Mouse (Mus musculus): Measurements from ENCODE around the gene St3gal6.

The St3gal6 gene

GRCm38 (mm10) chr16:58523972-58524850, at the start of gene St3gal6:
Gene St3gal6, minus strand, starts transcription at chr16:58524243.
- in situ Hi-C loops (cut with MboI; ENCODE audit: unreplicated experiment in 2 of 2), result loop anchor here (5.0 to 25.0 kb wide), 3 partner anchors 98 to 787 kb away; no protein-coding TSS in a partner anchor

GRCm38 (mm10) chr16:58570694-58571264, 46.7 kb upstream of the St3gal6 start:
- in situ Hi-C loops (cut with MboI; ENCODE audit: unreplicated experiment in 2 of 2), result no loop called here

GRCm38 (mm10) chr16:58561196-58561595, 37.2 kb upstream of the St3gal6 start:
- in situ Hi-C loops (cut with MboI; ENCODE audit: unreplicated experiment in 2 of 2), result no loop called here

DNA sequence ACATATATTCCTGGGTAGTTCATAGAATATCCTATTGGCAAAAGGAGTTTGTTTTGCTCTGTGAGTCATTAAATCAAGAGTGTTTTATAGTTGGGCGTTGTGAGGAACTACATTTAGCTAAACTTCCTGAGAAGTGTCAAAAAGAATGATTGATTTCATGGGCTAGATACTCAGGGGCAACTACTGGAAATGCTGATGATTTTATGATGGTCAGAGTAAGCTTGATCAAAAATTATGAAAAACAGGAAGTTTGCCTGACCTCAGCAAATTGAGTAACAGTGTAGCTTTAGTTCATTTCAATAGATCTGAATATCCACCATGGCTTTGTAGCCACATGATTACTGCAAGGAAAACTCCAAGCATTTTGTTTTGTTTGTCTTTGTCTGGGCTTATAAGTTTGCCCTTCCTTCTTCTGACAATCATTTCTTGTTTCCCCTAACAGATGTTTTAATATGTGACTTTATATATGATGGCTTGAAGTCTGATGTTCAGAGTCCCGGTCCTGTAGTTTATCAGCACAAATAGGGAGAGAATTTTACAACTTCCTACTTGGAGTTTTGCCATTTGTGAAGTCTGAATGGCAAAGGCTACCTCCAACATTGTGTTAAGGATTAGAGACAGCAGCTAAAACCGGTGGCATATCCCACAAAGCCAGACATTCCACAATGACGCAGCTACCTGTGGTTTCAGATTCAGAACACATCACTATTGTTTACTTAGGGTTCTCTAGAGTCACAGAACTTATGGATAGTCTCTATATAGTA, 32.2 kb upstream of the St3gal6 start:
- in situ Hi-C loops (cut with MboI; ENCODE audit: unreplicated experiment in 2 of 2), result no loop called here

DNA sequence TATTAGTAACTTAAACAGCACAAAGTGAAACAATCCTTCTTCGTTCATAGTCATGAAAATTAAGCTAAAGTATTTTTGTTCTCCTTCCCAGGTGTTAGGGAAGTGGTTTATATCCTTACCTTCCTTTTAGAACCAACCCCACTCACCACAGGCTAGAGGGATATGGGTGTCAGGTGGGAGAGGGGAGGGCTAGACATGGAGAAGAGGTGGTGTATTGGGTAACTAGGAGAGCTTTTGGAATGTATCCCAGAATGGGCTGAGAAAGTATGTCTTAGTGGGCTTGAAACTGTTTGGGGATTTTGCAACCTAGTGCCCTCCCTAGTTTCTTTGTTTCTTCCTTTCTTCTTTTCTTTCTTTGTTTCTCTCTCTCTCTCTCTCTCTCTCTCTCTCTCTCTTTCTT, 30.6 kb upstream of the St3gal6 start:
- in situ Hi-C loops (cut with MboI; ENCODE audit: unreplicated experiment in 2 of 2), result no loop called here

DNA sequence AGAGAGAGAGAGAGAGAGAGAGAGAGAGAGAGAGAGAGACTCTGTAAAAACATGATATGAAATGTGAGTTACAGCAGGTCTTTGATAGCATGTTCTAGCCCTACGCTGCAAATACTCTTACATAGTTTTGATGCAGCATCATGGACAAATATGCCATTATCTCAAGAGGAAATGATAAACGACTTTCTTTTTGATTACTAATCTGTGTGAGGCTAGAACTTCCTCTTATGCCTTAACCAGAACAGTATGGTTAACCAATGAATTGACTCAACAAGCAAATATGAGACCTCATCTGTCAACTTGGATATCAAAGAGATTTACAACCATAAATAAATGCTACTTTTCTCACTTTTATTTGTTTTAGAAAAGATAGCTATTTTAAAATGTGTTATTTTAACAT, 24.0 kb upstream of the St3gal6 start:
- in situ Hi-C loops (cut with MboI; ENCODE audit: unreplicated experiment in 2 of 2), result no loop called here

GRCm38 (mm10) chr16:58546128-58546527, 22.1 kb upstream of the St3gal6 start:
- in situ Hi-C loops (cut with MboI; ENCODE audit: unreplicated experiment in 2 of 2), result no loop called here

DNA sequence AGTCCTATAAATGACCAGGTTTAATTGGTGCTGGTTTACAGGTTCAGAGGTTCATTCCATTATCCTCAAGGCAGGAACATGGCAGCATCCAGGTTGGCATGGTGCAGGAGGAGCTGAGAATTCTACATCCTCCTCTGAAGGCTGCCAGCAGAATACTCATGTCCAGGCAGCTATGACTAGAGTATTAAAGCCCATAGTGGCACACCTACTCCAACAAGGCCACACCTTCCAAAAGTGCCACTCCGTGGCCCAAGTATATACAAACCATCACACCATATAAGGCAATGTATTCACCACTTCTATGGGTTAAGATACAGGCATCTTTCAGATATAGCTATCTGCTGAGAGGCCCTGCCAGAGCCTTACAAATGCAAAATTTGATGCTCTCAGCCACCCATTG, 15.4 kb upstream of the St3gal6 start:
- in situ Hi-C loops (cut with MboI; ENCODE audit: unreplicated experiment in 2 of 2), result no loop called here

- in situ Hi-C loops (cut with MboI; ENCODE audit: unreplicated experiment in 2 of 2), result no loop called here
Measured at GRCm38 (mm10) chr16:58539011-58539410, 15.0 kb upstream of the St3gal6 start.

- in situ Hi-C loops (cut with MboI; ENCODE audit: unreplicated experiment in 2 of 2), result no loop called here
Measured at GRCm38 (mm10) chr16:58536076-58536475, 12.0 kb upstream of the St3gal6 start.

GRCm38 (mm10) chr16:58535236-58535635, 11.2 kb upstream of the St3gal6 start:
- in situ Hi-C loops (cut with MboI; ENCODE audit: unreplicated experiment in 2 of 2), result no loop called here

GRCm38 (mm10) chr16:58534245-58535142, 10.5 kb upstream of the St3gal6 start:
- in situ Hi-C loops (cut with MboI; ENCODE audit: unreplicated experiment in 2 of 2), result no loop called here

DNA sequence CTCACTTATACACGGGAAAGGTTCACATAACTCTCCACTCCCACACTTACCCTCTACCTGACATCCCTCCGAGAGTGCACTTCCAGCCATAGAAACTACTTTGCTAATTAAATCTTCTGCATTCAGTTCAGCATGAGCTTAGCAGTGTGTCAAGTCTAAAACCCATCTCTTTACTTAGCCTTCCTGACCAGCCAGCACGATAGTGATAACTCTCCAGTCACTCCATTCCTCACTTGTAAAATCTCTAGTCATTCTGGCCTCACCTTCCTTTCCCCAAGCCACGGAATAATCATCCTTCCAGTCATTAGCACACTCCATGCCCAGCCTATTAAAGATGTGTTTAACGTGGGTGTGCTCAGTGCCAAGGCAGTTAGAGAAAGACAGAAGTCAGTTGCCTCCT, 9.7 kb upstream of the St3gal6 start:
- in situ Hi-C loops (cut with MboI; ENCODE audit: unreplicated experiment in 2 of 2), result no loop called here

DNA sequence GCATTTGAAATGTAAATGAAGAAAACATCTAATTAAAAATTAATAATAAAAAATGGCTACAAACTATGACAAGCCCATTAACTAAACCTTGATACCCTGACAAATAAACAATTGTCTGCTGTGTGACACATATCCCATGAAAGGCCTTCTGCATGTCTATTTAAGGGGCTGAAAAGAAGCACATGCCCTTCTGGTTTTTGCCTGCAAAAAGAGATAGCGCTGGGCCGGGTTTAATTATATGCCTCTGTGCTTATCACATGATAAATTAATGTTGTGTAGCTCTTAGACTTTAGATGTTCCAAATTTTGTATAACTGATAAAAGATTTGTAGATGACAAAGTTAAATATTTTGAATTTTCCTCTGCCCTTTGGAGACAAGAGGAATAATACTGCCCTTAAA, 9.2 kb upstream of the St3gal6 start:
- in situ Hi-C loops (cut with MboI; ENCODE audit: unreplicated experiment in 2 of 2), result no loop called here

GRCm38 (mm10) chr16:58532511-58532910, 8.5 kb upstream of the St3gal6 start:
- in situ Hi-C loops (cut with MboI; ENCODE audit: unreplicated experiment in 2 of 2), result no loop called here

GRCm38 (mm10) chr16:58527817-58528216, 3.8 kb upstream of the St3gal6 start:
- in situ Hi-C loops (cut with MboI; ENCODE audit: unreplicated experiment in 2 of 2), result loop anchor here in 1 of 2 experiments (10.0 kb wide), 1 partner anchor 97 kb away; no protein-coding TSS in a partner anchor

DNA sequence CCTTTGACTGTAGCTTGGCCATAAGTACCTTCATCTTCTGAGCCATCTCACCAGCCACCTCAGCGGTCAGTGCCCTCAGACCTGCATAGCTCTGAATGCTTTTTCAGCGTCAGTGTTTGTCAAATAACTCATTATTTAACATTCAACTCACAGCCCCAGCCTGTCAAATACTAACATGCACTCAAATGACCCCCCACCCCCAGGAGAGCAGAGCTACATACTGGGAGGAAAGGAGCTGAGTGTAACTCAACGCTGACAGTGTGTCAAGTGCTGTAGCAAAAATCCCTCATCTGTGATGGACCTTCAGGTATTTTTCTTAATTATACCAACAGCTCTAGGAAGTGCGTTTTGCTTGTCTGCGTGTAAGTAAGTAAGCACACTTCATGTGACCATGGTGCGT, 2.7 kb upstream of the St3gal6 start:
- in situ Hi-C loops (cut with MboI; ENCODE audit: unreplicated experiment in 2 of 2), result loop anchor here in 1 of 2 experiments (10.0 kb wide), 1 partner anchor 98 kb away; no protein-coding TSS in a partner anchor

DNA sequence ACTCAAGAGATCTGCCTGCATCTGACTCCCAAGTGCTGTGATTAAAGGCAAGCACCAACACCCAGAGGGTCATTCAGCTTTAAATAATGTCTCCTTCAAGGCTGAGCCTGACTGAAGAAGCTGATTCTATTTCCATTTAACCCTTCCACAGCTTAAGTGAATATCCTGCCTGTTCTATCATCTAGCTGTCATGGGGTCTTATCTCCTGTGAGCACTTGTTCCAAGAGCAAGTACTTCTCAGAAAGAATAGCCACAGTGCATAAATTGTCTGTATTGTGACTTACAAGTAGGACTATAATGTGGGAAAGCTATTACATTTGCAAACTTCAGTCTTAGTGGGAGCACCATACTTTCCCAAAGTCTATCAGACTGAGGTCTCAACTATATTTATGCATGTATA, 1.8 kb upstream of the St3gal6 start:
- in situ Hi-C loops (cut with MboI; ENCODE audit: unreplicated experiment in 2 of 2), result loop anchor here in 1 of 2 experiments (10.0 kb wide), 1 partner anchor 99 kb away; no protein-coding TSS in a partner anchor

DNA sequence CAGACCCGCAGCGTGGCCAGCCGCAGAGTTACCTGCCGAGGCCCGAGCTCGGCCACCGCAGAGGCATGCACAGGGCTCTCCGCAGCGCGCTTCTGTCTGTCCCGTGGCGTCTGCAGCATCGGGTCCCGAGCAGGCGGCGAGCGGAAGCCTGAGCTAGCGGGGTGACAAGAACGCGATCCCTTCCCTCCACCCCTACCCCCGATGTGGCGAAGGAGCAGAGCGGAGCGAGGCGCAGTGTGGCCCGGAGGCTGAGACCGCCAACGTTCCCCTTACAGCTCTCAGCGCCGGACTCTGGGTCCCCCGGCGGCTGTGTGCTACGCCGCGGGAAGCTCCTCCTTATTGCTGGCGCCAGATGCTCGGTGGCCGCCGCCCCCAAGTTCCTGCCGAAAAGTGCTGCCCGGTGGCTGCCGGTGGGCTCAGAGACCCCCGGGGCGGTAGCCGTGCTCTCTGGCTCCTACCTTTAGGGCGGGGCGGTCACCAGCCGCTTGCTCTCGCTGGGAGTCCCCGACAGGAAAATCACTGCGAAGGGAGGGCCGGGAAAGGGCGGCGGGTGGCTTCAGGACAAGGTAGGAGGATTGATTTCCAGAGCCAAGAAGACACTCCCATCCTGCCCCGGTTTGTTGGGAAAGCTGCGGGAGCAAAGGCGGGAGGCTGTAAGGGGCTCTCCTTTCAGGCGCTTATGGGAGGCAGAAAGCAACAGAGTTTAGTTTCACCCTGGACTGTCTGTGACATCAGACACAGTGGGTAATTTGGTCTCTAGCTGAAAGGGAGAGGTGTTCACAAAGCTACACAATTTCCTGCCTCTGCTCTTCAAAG, 791 bp downstream of the St3gal6 start:
- in situ Hi-C loops (cut with MboI; ENCODE audit: unreplicated experiment in 2 of 2), result loop anchor here (5.0 to 25.0 kb wide), 3 partner anchors 99 to 786 kb away; no protein-coding TSS in a partner anchor
